Mouse (Mus musculus) ES-CJ7 (cell line): ENCODE measurements around the gene Mkln1.
A peak's percentile ranks its signal among the peaks of the same experiment; 100 is the strongest.

ENCODE experiments used
- DNase-seq: peaks from one replicate; pipeline ENCODE4 v3.0.0; 2011; ENCODE audit warnings: low read depth, low spot score

The Mkln1 gene

GRCm38 (mm10) chr6:31513726-31514125 is 115.2 kb downstream of the Mkln1 start:
- DNase-seq = no peak

- DNase-seq = no peak
These were observed 119.3 kb downstream of the Mkln1 start for GRCm38 (mm10) chr6:31517681-31518337.

GRCm38 (mm10) chr6:31518338-31518698 is 119.8 kb downstream of the Mkln1 start:
- no peak for DNase-seq

- peak; percentile 33 for DNase-seq
These were observed 120.5 kb downstream of the Mkln1 start for GRCm38 (mm10) chr6:31519001-31519471.

GRCm38 (mm10) chr6:31520486-31521215 is 122.1 kb downstream of the Mkln1 start:
- no peak for DNase-seq

DNA sequence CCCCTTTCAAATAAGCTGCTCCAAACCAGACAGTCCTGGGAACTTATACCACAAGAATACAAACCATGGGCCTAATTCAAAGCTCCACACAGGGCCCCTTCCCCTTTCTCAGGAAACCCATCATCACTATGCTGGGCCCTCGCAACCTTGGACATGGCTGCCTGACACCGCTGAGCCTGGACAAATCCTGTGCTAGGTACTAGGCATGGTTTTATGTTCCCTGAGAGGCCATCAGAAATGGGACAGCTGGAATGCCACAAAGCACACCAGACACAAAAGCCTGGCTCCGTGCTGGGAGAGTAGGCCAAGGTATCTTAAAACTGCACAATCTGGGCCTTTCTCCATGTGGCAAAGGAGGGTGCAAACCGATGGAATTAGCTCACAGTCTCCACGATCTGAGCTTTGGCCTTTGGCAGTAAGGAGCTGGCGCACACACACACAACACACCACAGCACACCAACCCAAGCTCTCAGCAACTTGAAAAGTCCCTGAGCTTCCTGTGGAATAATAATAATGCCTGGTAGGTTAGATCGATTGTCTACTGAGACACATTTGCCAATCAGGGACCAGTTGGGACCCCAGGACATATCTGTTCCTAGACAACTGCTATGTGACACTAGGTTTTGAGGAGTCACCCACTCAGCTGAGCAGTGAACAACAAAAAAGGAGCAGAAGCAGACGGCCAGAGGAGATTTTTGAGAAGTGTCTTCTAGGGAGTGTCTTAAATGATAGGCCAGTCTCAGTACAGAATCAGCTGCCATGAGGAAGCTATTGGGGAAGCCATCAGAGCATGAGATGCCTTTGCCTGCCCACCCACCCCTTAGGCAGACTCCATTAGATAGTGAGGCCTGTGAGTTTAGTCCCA is 123.2 kb downstream of the Mkln1 start:
- no peak for DNase-seq

DNA sequence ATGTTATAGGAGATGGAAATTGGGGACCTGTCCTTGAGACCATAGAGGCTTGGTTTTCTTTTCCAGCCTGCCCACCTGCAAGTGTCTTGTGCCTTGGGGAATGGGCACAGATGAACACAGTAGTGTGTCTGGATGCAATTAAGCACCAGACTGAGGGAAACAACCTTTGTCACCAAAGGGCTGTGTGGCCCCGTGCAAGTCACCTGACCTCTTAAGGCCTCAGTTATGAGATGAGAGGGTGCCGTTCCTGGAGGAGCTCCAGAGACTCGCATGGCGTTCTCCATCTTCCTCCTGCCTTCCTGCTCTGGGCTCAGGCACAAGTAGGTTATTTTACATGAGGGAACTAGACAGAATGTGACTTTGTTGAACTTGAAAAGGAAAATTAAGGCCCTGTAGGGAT is 123.9 kb downstream of the Mkln1 start:
- DNase-seq = no peak

DNA sequence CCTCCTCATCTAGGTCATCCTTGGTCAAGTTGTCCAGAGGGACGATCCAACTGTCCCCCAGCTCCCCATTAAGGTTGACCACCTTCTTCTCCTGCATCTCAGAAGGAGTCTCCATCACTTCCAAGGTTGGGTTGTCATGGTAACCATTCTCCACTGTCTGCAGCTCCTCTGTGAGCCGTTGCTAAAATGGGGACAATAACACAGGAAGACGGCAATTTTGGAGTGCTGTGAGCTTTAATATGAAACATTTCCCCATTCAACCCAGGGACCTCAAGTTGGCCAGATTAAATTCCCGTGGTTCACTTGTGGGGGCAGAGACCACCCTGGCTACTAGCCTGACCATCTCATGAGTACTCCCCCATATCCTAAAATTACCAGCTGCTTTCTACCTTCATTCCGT is 124.5 kb downstream of the Mkln1 start:
- no peak for DNase-seq

- no peak for DNase-seq
These were observed 125.1 kb downstream of the Mkln1 start for GRCm38 (mm10) chr6:31523657-31524056.

DNA sequence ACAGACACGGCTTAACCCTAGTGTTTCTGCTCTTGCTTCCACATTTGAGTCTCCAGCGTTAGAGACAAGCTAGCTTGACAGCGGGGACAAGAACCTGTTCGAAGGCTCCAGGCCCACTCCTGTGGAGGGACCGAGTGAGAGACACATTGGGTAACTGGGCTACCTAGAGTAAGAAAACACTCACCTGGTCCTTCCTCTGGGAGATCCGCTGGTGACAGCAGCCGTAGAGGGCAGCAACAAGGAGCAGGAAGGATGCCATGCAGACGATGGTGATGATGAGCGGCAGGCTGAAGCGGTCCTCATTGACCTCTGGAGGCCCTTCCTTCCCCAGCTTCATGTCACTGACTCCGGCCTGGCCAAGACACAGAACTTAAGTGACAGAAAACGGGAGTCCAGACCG is 125.6 kb downstream of the Mkln1 start:
- DNase-seq = no peak

DNA sequence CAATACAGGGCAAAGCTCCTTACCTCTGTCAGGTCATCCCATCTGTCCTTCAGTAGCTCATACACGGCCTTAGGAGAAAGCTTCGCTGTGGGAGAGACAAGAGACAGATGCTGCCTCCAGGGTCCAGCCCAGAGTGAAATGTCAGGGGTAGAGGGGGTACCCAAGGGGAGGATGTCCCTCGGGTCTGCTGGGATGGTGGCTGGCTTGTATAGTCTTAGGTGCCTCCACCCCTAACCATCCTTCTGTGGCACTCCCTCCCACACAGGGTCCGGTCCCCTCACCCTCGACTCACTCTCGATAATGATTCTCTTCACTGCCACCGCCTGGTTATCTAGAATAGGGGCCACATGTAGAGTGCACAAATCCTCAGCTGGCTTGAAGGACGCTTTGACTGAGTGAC is 126.1 kb downstream of the Mkln1 start:
- DNase-seq = no peak

DNA sequence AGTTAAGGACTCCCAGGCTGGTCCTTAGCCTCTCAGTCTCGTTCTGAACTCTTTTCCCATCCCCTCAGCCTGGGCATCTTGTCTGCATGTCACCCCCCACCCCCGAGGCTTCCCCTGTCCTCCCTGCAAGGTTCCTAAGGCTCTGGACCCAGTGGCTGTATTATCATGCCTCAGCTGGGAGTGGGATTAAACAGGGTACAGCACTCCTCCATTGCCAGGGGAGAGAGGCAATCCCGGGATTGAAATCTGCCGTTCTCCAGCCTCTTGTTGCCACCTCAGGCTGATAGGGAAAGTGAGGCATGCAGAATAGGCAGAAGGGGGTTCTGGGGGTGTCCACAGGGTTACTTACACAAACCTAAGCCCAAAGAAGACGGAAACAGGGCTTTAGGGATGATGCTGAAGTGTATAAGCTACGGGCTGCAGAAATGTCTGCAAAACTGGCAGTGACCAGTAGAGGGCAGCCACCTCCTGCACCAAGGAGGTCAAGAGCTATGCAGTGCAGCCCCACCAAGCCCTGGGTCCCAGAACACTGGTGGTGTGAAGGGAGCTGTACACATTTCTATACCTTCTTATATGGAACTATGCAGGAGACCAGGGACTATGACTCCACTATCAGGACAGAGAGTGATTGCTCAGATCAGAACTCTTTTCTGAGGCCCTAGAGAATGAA is 126.8 kb downstream of the Mkln1 start:
- peak; percentile 84 for DNase-seq

GRCm38 (mm10) chr6:31526929-31527328 is 128.4 kb downstream of the Mkln1 start:
- peak; percentile 67 for DNase-seq

DNA sequence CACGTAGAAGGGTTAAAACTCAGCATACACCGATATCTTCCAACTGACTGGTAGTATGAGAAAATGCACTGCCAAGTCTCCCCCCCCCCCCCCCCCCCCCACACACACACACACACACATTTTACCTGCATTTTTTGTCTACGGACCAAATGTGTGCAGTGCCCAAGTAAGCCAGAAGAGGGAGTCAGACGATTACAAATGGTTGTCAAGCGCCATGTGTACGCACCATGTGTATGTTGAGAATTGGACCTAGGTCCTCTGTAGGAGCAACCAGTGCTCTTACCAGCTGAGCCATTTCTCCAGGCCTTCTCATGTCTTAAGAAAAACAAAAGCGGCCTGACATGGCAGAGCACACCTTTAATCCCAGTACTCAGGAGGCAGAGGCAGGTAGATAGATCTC is 129.4 kb downstream of the Mkln1 start:
- DNase-seq = peak; percentile 86

DNA sequence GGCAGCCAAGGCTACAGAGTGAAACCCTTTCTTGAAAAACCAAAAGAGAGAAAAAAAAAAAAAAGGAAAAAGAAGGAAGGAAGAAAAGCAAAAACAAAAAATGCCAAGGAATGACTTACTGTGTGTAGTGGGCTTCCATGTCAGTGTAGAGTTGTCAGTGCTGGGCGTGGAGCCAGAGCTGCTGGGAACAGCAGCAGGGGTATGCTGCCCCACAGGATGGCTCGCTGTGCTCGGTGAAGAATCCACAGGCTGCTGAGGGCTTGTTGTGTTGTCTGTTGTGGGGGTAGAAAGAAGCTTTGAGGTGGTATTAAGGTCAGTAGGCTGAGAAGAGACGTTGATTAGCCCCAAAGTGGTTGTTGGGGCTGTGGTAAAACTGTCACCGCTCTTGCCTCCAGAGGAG is 129.8 kb downstream of the Mkln1 start:
- no peak for DNase-seq

GRCm38 (mm10) chr6:31531880-31532279 is 133.3 kb downstream of the Mkln1 start:
- peak; percentile 18 for DNase-seq

DNA sequence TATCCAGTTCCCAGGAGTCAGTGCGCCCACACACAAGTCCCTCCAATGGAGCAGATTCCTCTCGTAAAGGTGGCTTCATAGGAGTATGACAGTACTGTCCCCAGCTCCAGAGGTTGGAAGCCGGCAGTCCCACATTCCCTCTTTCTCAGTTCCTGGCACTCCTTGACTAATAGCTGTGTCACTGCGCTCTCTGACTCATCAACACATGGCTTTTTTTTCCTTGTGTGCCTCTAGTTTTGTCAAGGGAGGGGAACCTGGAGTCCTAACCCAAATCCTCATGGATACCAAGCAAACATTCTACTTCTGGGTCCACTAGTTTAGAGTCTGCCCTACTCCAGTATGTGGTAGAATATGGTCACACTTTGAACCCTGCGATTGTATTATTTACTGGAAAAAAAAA is 136.2 kb downstream of the Mkln1 start:
- no peak for DNase-seq

DNA sequence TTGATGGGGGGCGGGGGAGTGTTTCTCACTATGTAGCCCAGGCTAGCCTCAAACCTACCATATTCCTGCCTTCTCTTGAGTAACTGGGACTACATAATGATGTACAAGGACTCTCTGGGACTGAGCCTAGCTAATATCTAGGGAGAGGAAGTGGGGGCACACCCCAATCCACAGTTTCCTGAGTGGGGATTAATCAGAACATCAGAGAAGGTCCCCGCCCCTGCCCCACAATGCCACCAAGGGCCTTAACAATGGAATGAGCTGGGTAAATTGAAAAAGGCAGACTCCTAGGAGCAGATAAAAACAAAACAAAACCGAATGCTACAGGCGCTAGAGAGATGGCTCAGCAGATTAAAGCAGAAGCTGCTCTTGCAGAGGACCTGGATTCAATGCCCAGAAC is 138.7 kb downstream of the Mkln1 start:
- DNase-seq = no peak

GRCm38 (mm10) chr6:31538112-31538511 is 139.6 kb downstream of the Mkln1 start:
- no peak for DNase-seq

- DNase-seq = no peak
These were observed 141.5 kb downstream of the Mkln1 start for GRCm38 (mm10) chr6:31540018-31540417.

DNA sequence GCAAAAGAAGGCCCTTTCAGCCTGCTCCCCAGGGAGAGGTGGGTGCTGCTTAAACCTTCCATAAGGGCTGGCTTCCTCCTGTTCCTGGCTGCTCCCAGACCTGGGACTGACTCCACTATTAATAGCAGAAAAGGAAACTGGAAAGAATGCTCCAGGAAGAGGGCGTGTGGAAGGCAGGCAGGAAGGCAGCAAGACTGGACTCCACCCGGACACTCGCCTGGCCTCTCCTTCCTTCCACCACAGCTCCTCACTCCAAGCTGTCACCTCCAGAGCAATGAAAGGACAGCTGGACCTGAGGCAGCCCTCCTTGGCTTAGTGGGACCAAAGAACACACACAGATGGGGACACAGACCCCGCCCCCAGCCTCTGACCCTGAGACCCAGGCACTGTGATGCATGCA is 145.8 kb downstream of the Mkln1 start:
- no peak for DNase-seq
